Mouse (Mus musculus) adrenal gland, adult 8-10 months (tissue): Measurements from ENCODE around the gene Stard9. TPM values are rescaled to one million over a fixed set of nuclear protein-coding genes. Genes with fewer than 3 reads are reported as not detected.

Source experiments
- DNase-seq: peaks from one replicate; pipeline ENCODE4 v3.0.0; 2022
- total RNA-seq, 4 experiments: library from RNA; stranded (reverse); gene quantifications; 2 replicates each; pipeline ENCODE4 v1.2.4; 2022

Stard9 gene
- total RNA-seq, 4 experiments from 2014 or later: 15.8 to 28.3 (median 19.3) TPM

DNA sequence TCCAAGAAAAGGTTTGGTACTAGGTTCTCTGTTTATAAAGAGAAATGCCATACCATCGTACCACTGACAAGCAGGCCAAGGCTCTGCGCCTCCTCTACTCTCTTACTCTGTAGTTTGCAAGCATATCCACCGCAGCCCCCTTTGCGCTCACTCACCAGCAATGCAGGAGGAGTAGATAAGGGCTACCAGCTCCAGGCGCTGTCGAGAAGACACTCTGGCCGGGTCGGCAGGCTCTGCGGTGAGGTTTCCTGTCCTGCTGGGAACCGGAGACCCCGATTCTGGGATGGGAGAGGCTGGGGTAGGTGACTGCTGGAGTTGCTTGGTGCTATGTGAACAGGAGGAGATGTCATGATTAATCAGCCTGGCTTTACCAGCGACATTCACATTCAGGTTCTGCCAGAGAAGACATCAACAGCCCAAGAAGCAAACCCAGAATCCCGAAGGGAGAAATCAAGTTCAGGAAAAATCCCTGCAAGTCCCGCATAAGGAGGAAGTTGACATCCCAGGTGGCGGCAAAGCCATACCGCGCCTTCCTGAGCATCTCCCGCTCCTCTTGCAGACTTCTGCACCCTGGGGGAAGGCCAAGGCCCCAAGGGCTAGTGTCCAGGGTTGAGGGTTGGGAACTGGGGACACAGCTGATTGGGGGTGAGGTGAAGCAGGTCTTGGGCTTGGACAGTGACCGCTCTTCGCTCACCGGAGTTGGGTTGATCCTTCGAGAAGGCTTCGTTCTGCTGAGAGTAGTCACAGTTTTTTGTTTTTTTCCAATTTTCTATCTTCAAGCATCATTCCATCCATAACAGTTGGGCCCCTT, 101.1 kb downstream of the Stard9 start:
- DNase-seq: no peak

DNA sequence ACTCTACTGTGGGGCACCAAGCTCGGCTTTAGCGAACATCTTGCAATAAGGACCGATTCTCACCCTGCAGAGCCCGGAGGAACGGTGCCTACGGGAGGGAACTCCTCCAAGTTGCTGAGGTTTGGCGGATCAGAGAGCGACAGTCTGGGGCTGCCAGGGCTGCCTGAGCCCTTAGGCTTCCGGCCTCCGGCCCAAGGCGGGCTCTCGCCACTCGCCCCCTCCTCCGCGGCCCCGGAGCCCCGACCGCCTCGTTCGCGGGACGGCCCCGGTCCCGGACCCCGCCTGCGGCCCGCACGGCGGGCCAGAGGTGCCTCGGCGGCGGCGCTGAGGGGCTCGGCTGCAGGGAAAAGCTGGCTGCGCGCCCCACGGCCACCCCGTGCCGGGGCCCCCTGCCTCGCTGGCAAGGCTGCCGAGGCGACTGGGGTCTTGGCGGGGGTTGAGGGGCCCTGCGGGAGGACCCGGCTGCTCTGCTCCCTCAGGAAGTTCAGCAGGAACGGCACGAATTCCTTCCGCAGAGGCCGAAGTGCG, 101.8 kb downstream of the Stard9 start:
- no peak for DNase-seq

GRCm38 (mm10) chr2:120731167-120731862, 102.4 kb downstream of the Stard9 start:
- DNase-seq: peak; percentile 85

DNA sequence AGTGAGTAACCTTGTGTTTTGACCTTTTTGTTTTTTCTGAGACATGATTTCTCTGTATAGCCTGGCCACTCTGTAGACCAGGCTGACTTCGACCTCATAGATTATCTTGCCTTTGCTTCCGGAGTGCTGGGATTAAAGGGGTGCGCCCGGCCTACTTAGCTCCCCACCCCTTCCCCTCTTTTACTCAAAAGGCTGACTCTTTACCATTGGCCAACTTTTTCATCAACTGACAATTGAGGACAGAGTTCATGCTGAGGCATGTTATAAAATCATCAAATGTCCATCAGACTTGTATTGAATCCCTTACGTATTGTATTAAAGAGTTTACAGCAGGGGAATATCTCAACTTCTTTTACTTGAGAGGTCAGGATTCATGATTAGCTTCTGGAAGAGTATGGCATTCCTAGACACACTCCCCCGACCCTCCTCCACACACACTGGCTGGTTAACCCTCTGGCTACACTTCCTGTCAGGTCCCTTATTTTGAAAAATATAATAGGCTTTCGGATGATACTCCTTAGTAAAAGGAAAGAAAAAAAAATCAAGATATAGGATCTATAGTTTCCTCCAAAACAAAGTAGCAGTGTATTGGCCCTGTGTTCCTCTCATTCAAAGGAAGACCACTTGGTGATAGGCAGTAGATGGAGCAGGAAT, 103.1 kb downstream of the Stard9 start:
- no peak for DNase-seq

GRCm38 (mm10) chr2:120745496-120745895, 116.6 kb downstream of the Stard9 start:
- no peak for DNase-seq

DNA sequence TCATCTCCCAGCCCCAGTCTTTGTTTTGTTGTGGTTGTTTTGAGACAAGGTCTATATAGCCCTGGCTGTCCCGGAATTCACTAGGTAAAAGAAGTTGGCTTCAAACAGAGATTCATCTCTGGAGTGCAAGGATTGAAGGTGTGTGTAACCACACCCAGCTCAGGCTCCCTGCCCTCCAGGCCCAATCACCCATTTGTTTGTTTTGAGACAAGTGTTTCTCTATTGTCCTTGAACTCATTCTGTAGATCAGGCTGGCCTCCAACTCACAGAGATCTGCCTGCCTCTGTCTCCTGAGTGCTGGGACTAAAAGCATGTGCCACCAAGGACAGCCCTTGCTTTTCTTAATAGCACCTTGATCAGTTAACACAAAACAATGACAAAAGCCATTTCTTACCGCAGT, 119.1 kb downstream of the Stard9 start:
- no peak for DNase-seq

GRCm38 (mm10) chr2:120761922-120762321, 133.0 kb downstream of the Stard9 start:
- no peak for DNase-seq

GRCm38 (mm10) chr2:120770265-120770935, 141.5 kb downstream of the Stard9 start:
- no peak for DNase-seq

Other genes starting within 250 kb of the Stard9 start
- 10 to 100 TPM; 41.0 to 49.5 (median 44.7) TPM for gene Ganc, start 225.2 kb upstream of the Stard9 start, total RNA-seq
- 10 to 100 TPM; 48.4 to 61.4 (median 53.4) TPM for gene Tmem87a, start 225.0 kb upstream of the Stard9 start, total RNA-seq
- gene Capn3, start 173.1 kb upstream of the Stard9 start, total RNA-seq: under 1 TPM; 0.17 to 0.52 (median 0.30) TPM
- gene Zfp106, start 65.3 kb upstream of the Stard9 start, total RNA-seq: 100 to 1,000 TPM in 3 of 4 experiments, 10 to 100 TPM in 1; 98.6 to 120 (median 107) TPM
- 10 to 100 TPM; 54.4 to 73.3 (median 64.1) TPM for gene Snap23, start 61.5 kb upstream of the Stard9 start, total RNA-seq
- 10 to 100 TPM; 14.4 to 15.4 (median 14.9) TPM for gene Haus2, start 19.7 kb upstream of the Stard9 start, total RNA-seq
- 10 to 100 TPM; 18.6 to 22.0 (median 21.5) TPM for gene Lrrc57, start 19.6 kb upstream of the Stard9 start, total RNA-seq
- gene Cdan1, start 221.0 kb downstream of the Stard9 start, total RNA-seq: 10 to 100 TPM; 16.9 to 36.8 (median 26.0) TPM
- gene Ttbk2, start 221.5 kb downstream of the Stard9 start, total RNA-seq: 10 to 100 TPM; 12.5 to 21.0 (median 16.8) TPM